Mouse (Mus musculus) natural killer cell, adult 2 months (primary cell): ENCODE data around the gene Saa1.

Experiments
- DNase-seq, 2 experiments: peaks; one replicate each; pipeline ENCODE4 v3.0.0; 2022; ENCODE audit warnings: low spot score in 2 of 2

Saa1 gene

GRCm38 (mm10) chr7:46718591-46719270 is 24.0 kb downstream of the Saa1 start:
- DNase-seq, result no peak

- no peak for DNase-seq
Observed at GRCm38 (mm10) chr7:46716897-46717296, 25.9 kb downstream of the Saa1 start.

GRCm38 (mm10) chr7:46715600-46715999 is 27.2 kb downstream of the Saa1 start, which contains the start of gene Saa3:
Saa3 (minus strand) TSS chr7:46715700.
- no peak for DNase-seq

GRCm38 (mm10) chr7:46714518-46714917 is 28.3 kb downstream of the Saa1 start:
- DNase-seq, result peak; percentile 58 to 72

- DNase-seq, result peak in 1 of 2 experiments; percentile 40
Observed at GRCm38 (mm10) chr7:46712250-46712649, 30.5 kb downstream of the Saa1 start.

GRCm38 (mm10) chr7:46710390-46710844 is 32.4 kb downstream of the Saa1 start, which contains the start of gene Saal1:
Saal1 (minus strand) TSS chr7:46710680.
- peak; percentile 77 to 88 for DNase-seq

- no peak for DNase-seq
Observed at GRCm38 (mm10) chr7:46700521-46701025, 42.2 kb downstream of the Saa1 start.

- DNase-seq, result no peak
Observed at GRCm38 (mm10) chr7:46696754-46697153, 46.0 kb downstream of the Saa1 start.
